Mouse (Mus musculus) layer of hippocampus, adult 6 months (tissue): ENCODE data around the gene Fam76b. TPM values are rescaled to one million over a fixed set of nuclear protein-coding genes. Genes with fewer than 3 reads are reported as not detected.

Source experiments
- long read RNA-seq, 2 experiments: library from polyadenylated mRNA; unstranded; transcript quantifications; one replicate each; pipeline ENCODE4 v2.0.0; 2019 to 2020
- polyA plus RNA-seq: library from polyadenylated mRNA; unstranded; fragments of <200 nt; fragmentation: Nextera tagmentation; gene quantifications from 2 replicates; pipeline ENCODE4 v1.2.3, GENCODE M21; 2021

The Fam76b gene
- 1.3 and 1.5 TPM in 2 replicates for polyA plus RNA-seq
- long read RNA-seq, experiment 1, partial matches to known transcripts: 1 of 3 reads
- long read RNA-seq, experiment 1, other reads (novel, unspliced or antisense): 1 of 3 reads
- long read RNA-seq, experiment 2, transcript Fam76b-201 (10 exons, 3,702 nt): major isoform, 8 of 20 reads
- long read RNA-seq, experiment 2, partial matches to known transcripts: 4 of 20 reads
- long read RNA-seq, experiment 2, other reads (novel, unspliced or antisense): 7 of 20 reads

GRCm38 (mm10) chr9:13827406-13828086 lies at the start of gene Fam76b:
Gene Fam76b, plus strand, starts transcription at chr9:13827716.

GRCm38 (mm10) chr9:13826832-13827405 lies 597 bp upstream of the Fam76b start, which contains the start of gene Cep57:
Gene Cep57, minus strand, starts transcription at chr9:13827107.

Other genes starting within 250 kb of the Fam76b start
- 42.4 and 53.3 TPM in 2 replicates for gene Mtmr2, start 79.3 kb upstream of the Fam76b start, polyA plus RNA-seq
- gene Cep57, start 609 bp upstream of the Fam76b start, polyA plus RNA-seq: 15.1 and 15.2 TPM in 2 replicates